Mouse (Mus musculus): ENCODE measurements at regions not wholly inside any gene's neighbourhood (a gene's known extent, or its start where the extent isn't known, plus 50 kb on each side); places are given as distances from the start of the nearest gene placed in this dataset.
A peak's percentile ranks its signal among the peaks of the same experiment; 100 is the strongest.

DNA sequence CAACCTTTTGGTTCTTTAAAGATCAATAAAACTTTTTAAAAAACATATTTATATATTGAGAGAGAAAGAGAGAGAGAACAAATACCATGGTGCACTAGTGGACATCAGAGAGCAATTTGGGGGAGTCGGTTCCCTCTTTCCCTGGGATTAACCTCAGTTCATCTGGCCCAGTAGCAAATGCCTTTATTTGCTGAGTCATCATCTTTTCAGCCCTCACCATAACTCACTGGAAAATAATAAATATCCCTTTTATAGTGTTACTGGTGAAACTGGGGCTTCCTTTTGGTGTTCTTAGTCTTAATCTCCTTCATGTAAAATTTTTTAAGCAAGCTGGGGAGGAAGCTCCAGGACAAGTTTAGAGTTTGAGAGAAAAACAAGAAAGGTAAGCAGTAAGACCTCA, 105.3 kb upstream of the Arg1 start:
- DNase-seq (ENCODE audit: low spot score in 2 of 2) = no peak

- no peak for DNase-seq (ENCODE audit: low spot score in 2 of 2)
Observed at GRCm38 (mm10) chr10:25029387-25029915, 102.2 kb upstream of the Arg1 start.

GRCm38 (mm10) chr10:25023601-25024157, 96.4 kb upstream of the Arg1 start:
- DNase-seq (ENCODE audit: low spot score in 2 of 2) = peak; percentile 42 to 64

DNA sequence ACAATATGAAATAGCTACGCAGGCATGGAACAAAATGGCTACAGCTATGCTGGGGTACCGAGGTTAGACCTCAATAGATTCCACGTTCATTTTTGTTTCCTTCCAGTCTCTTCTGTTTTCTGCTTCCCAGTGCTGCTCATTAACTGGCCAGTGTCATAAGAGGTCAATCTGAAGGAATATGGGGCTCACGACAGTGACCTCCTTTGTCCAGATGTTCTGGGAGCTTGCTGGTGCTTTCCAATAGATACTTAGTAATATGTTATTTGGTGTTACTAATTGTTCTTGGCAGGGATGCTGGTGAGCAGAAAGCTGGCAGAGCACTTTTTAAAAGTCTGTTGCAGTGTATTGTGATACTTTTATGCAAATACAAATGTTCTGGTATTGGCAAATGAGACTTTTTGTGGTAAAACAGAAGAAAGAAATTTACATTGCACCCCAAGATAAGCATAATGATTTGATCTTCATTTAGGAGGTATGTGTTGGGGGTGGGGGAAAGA, 95.8 kb upstream of the Arg1 start:
- no peak for DNase-seq (ENCODE audit: low spot score in 2 of 2)

GRCm38 (mm10) chr10:25018946-25019345, 91.7 kb upstream of the Arg1 start:
- DNase-seq (ENCODE audit: low spot score in 2 of 2) = no peak

GRCm38 (mm10) chr10:25017843-25018242, 90.6 kb upstream of the Arg1 start:
- no peak for DNase-seq (ENCODE audit: low spot score in 2 of 2)

GRCm38 (mm10) chr10:25016110-25016509, 88.8 kb upstream of the Arg1 start:
- peak in 1 of 2 experiments; percentile 27 for DNase-seq (ENCODE audit: low spot score in 2 of 2)

DNA sequence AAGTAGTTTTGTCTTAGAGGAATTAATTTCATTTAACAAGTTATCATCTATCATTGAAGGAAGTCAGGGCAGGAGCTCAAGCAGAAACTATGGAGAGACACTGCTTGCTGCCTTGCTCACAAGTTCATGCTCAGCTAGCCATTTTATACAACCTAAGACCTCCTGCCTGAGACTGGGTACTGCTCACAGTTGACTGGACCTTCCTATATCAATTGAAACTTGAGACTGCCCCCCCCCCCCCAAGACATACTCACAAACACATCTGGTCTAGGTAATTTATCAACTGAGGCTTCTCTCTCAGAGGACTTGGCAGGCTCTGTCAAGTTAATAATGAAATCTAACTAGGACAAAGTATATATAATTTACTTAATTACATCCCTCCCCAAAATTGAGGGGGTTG, 84.8 kb upstream of the Arg1 start:
- no peak for DNase-seq (ENCODE audit: low spot score in 2 of 2)

- DNase-seq (ENCODE audit: low spot score in 2 of 2) = peak; percentile 25 to 35
Observed at GRCm38 (mm10) chr10:25001299-25001698, 74.0 kb upstream of the Arg1 start.

DNA sequence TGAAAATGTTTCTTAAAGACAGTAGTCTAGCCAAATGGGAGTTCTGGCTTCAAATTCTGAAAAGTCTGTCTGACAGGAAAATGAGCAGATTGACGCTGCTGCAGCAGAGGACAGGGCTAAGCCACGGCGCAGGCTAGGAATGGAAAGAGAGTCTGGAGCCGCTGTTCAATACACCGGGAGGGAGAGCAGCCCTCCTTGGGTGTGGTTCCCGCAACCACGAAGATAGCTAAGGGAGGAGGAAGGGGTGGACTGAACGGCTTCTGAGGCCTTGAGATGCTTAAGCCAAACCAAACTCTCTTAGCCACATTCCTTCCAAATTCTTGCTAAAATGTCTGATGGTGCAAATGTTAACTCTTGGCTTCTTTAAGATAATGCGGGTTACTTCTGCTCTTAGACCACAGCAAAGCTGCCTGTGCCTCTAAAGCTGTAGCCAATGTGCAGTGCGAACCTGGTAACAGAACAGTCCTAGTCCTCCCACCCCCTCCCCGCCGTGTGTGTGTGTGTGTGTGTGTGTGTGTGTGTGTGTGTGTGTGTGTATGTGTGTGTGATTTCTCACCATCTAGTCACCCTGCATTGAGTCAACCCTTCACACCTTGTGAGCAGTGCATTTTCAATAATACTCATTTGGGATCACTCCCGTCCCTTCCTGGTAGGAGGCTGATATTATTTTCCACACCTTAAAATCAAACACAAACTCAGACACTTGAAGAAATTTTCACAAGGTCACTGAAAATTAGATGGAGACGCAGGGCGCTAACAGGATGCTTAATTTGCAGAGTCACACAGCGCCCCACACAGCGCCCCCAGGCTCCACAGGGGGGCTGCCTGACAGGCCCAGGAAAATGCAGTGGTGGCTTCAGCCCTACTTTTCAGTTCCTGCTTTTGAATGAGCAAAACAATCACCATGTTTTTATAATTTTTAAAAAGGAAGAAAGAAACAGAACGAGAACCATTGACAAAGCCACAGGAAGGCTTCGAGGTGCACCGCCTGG, 73.2 kb upstream of the Arg1 start:
- DNase-seq (ENCODE audit: low spot score in 2 of 2) = no peak

DNA sequence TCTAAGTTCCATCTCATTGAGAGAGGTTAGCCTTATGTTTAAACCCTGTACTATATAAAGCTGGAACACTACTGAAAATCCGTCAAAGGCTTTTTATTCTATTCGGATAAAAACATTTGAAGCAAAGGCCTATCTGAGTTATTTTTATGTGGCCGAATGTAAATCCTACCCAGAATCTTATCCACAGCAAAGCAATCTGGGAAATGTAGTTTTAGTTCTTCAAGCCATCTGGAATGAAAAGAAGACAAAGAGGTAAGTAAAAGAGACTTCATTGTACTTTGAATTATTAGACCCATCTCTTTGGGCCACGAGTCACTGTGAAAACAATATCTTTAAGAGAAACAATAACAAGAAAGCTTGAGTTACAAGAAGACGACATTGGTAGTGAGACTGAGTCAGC, 72.5 kb upstream of the Arg1 start:
- no peak for DNase-seq (ENCODE audit: low spot score in 2 of 2)

GRCm38 (mm10) chr10:24997661-24998060, 70.4 kb upstream of the Arg1 start:
- no peak for DNase-seq (ENCODE audit: low spot score in 2 of 2)

- no peak for DNase-seq (ENCODE audit: low spot score in 2 of 2)
Observed at GRCm38 (mm10) chr10:24995751-24996150, 68.5 kb upstream of the Arg1 start.

DNA sequence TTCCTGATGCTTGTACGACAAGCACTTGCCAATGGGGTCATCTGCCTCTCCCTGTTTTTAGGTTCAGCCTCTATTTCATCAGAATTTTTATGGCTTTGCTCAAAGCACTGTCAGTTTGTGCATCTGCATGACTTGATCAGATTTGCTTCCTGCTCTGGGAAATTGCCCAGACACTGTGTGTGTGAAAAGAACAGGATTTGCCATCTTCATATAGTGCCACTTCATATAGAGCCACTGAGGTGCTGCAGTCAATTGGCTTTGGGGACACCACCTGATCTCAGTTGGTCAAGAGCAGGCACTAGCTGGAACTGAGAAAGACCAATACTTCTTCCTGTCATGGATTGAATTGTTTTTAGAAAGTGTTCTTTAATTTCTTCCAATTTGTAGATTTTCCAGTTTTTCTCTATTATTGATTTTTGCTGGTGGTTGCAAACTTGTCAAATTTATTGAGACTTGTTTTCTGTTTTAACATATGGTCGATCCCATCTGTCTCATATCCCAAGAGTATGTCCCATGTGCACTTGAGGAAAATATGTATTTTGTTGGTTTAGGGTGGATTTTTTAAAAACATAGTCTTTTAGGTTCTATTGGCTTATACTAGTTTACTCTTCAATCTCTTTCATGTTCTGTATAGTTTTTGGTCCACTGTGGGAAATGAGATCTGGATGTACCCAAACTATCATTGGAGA, 62.8 kb upstream of the Arg1 start:
- no peak for DNase-seq (ENCODE audit: low spot score in 2 of 2)

DNA sequence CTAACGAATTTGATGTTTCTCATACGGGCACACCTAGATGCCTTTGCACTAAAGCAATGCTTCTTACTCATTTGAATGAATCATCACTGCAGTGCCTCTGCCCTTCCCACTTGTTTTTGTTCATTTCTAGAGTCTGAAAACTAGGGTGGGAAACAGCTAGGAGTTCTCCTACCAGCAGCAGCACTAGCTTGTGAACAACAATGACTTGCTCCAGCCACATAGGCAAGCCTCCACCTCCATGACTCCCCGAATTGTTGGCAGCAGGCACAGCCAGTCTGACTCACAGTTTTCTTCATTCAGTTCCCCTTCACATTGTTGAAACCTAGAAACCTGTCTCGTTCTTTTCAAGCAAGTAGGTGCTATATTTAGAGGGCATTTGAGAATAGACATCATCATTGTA, 57.5 kb upstream of the Arg1 start:
- no peak for DNase-seq (ENCODE audit: low spot score in 2 of 2)

DNA sequence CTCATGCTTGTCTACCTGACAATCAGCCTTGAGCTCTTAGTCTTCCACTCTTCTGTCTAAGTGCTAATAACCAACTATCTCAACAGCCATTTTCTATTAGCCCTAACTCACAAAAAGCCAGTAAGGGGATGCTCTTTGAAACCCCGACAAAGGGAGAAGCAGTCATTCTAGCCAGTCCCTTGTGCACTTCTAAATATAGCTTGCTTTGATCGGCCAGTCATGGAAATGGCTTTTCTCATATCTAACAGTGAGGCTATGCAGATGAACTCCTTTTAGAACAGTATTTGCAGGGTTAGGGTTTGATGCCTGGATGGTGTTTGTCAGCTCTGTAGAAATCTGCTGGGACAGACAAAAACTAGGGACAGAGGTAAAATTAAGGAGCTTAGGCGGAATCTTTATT, 54.5 kb upstream of the Arg1 start:
- DNase-seq (ENCODE audit: low spot score in 2 of 2) = no peak

Data from frontal cortex, postnatal 10 days (tissue).